Mouse (Mus musculus) kidney, adult 8-10 months (tissue): ENCODE data around the gene Rnf148.

Experiments used
- DNase-seq, 2 experiments: peaks; one replicate each; pipeline ENCODE4 v3.0.0; 2022

The Rnf148 gene

GRCm38 (mm10) chr6:23655036-23655435 lies at the start of gene Rnf148:
Gene Rnf148 (minus strand): TSS chr6:23655136.
- no peak for DNase-seq

GRCm38 (mm10) chr6:23700879-23701278 lies 45.9 kb upstream of the Rnf148 start:
- DNase-seq: no peak

- DNase-seq: no peak
Observed at GRCm38 (mm10) chr6:23678172-23678571, 23.2 kb upstream of the Rnf148 start.

DNA sequence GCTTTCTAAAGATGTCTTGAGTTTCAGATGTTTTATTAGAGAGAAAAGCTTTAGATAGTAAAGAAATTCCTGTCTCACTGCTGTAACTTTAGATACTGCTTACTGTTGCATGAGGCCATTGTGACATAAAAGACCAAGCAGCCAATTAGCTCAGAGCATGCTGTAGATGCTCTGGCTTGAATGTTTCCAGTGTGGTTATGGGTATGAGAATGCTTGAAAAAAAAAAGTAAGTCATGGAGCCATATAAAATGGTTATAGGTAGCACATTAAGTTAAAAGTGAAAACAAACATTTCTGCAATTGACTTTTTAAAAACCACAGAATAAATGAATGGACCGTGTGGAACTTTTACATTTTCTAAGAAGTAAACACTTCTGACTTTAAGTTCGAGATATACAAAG lies 4.7 kb downstream of the Rnf148 start, which contains the start of gene Rnf133:
TSS of gene Rnf133 (minus strand) at position 101 of the 400 bp plus-strand sequence.
- DNase-seq: no peak

DNA sequence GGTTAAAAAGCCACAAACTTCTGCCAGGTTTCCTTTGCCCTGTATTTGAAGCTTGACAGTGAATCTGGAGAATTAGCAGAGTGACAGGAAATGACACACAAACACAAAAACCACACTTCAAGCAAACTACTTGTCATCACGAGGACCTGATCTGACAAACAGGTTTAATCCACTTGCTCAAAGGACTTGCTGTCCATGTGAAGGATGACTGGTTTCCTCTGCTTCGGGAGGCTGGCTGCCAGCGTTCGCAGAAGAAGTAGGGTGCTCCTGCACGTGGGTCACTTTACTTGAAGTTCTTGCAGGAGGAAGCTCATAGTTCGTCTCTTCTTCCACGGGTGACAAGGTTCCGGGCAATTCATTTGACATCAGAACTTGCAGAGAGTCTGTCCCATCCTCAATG lies 6.2 kb downstream of the Rnf148 start:
- DNase-seq: peak in 1 of 2 experiments; percentile 3

GRCm38 (mm10) chr6:23647627-23648247 lies 7.2 kb downstream of the Rnf148 start:
- DNase-seq: peak in 1 of 2 experiments; percentile 16

GRCm38 (mm10) chr6:23637081-23637480 lies 17.9 kb downstream of the Rnf148 start:
- no peak for DNase-seq

- no peak for DNase-seq
Observed at GRCm38 (mm10) chr6:23635208-23635607, 19.7 kb downstream of the Rnf148 start.

GRCm38 (mm10) chr6:23634016-23634415 lies 20.9 kb downstream of the Rnf148 start:
- no peak for DNase-seq

DNA sequence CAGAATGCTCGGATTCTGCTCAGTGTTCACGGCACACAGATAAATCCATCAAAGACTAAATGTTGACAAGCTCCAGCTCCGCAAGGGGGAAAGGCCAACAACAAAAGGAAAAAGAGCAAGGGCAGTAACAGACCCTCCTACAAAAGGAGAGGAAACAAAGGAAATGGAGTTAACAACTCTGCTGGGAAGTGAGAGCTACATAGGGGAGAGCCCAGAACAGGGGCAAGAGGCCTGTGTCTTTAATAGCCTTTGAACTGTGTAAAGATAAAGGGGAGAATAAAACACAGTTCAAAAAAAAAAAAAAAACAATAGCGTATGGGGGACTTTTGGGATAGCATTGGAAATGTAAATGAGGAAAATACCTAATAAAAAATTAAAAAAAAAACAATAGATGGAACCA lies 24.5 kb downstream of the Rnf148 start:
- no peak for DNase-seq
